Mouse (Mus musculus) spleen, adult 2 months (tissue): ENCODE measurements around the gene Pbx3.

Experiments used
- CTCF ChIP-seq: fragments of 200-500 bp; IDR thresholded peaks from 2 replicates; pipeline ENCODE4 v1.5.1; 2011; ENCODE audit warnings: mild to moderate bottlenecking, inconsistent platforms; ENCODE audit not compliant: insufficient read depth, insufficient read length, insufficient replicate concordance; ENCODE audit errors: extremely low read depth
- POLR2A ChIP-seq: fragments of 200-500 bp; IDR thresholded peaks from 2 replicates; pipeline ENCODE4 v1.6.1; 2011; ENCODE audit warnings: low read depth, low read length, inconsistent platforms

- TF ChIP-seq CTCF (no peak), POLR2A (no peak)
These were observed 17.1 kb downstream of the Pbx3 start for GRCm38 (mm10) chr2:34355801-34356211.
